Mouse (Mus musculus) forebrain, postnatal 0 days (tissue): Measurements from ENCODE around the gene Ambra1. TPM values are rescaled to one million over a fixed set of nuclear protein-coding genes. Genes with fewer than 3 reads are reported as not detected.

Source experiments
- ATAC-seq: fragments of 200-750 bp; cut with Nextera tagmentation; 2 replicates; pipeline ENCODE4 v1.8.0; 2017; ENCODE audit warnings: mild to moderate bottlenecking, moderate library complexity
- DNase-seq: peaks from one replicate; pipeline ENCODE4 v3.0.0-alpha.2; 2015
- H3K27ac ChIP-seq: fragments of 300-500 bp; sonication (generic); 2 replicates; pipeline ENCODE4 v1.5.1; 2014; ENCODE audit warnings: low read depth, mild to moderate bottlenecking, antibody characterized with exemption, low read length, moderate library complexity, mixed read lengths
- H3K27me3 ChIP-seq: fragments of 300-500 bp; sonication (generic); 2 replicates; pipeline ENCODE4 v1.6.1; 2014; ENCODE audit warnings: mild to moderate bottlenecking, low read length, mixed read lengths; ENCODE audit not compliant: insufficient read depth
- H3K36me3 ChIP-seq: fragments of 300-500 bp; sonication (generic); 2 replicates; pipeline ENCODE4 v1.6.1; 2014; ENCODE audit warnings: mild to moderate bottlenecking, moderate library complexity; ENCODE audit not compliant: insufficient read depth
- H3K4me1 ChIP-seq: fragments of 300-500 bp; sonication (generic); 2 replicates; pipeline ENCODE4 v1.6.1; 2014; ENCODE audit warnings: antibody characterized with exemption; ENCODE audit not compliant: insufficient read depth
- H3K4me2 ChIP-seq: fragments of 300-500 bp; sonication (generic); 2 replicates; pipeline ENCODE4 v1.6.1; 2014; ENCODE audit warnings: low read depth, mild to moderate bottlenecking, moderate library complexity
- H3K4me3 ChIP-seq: fragments of 300-500 bp; sonication (generic); 2 replicates; pipeline ENCODE4 v1.5.1; 2014; ENCODE audit warnings: low read depth, low read length, mixed read lengths
- H3K9ac ChIP-seq: fragments of 300-500 bp; sonication (generic); 2 replicates; pipeline ENCODE4 v1.6.1; 2014; ENCODE audit warnings: mild to moderate bottlenecking
- H3K9me3 ChIP-seq: fragments of 300-500 bp; sonication (generic); 2 replicates; pipeline ENCODE4 v1.6.1; 2016; ENCODE audit warnings: low read length
- CTCF ChIP-seq: sonication (generic); IDR thresholded peaks from 2 replicates; pipeline ENCODE4 v1.5.1; 2016; ENCODE audit warnings: antibody characterized with exemption, control low read depth, low read depth
- WGBS: fragments of 180-500 bp; shearing (Covaris S2); extraction: QIAGEN DNeasy Blood & Tissue Kit; methylation state at CpG from one replicate; pipeline ENCODE4 v1.1.7; 2014; 5-methylcytosine and 5-hydroxymethylcytosine counted together
- polyA plus RNA-seq: library from polyadenylated mRNA; unstranded; fragments of >200 nt; fragmentation: Nextera tagmentation; extraction: Ambion mirVana; gene quantifications from 2 replicates; pipeline ENCODE4 v1.2.1, GENCODE M21; 2015
- total RNA-seq: library from RNA; depleted of rRNA; stranded (reverse); fragments of >200 nt; gene quantifications from 2 replicates; pipeline ENCODE4 v1.2.3, GENCODE M21; 2014

Gene Ambra1
- total and polyA plus RNA-seq, 2 experiments from 2014 or later: 17.0 to 47.2 TPM

DNA sequence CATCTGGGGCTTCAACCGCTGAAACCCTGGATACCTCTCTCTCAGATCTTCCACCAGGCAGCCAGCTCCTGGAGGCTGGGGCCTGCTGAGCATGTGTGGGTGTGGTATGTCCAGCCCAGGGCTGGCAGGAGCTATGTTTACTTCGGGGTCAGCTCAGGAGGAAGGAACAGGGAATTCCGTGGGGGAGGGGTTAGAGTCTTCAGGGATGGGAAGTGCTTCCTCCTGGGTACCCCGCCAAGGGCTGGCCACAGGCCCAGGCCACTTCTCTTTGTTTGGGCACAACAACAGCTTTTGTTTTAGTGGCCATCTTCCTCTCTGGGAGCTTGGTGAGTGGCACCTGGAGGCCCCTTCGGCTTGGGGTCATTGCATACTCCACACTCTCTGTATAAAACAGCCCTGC is 223.9 kb downstream of the Ambra1 start:
- TF ChIP-seq CTCF: no peak
- Histone ChIP-seq H3K27ac (no peak overlapping the region), H3K4me1 (peaks cover 11% of the 10 kb centered on the region), H3K4me2 (no peak overlapping the region), H3K9ac (no peak overlapping the region), H3K4me3 (no peak overlapping the region), H3K27me3 (no peaks in the 10 kb centered on the region), H3K36me3 (no peaks in the 10 kb centered on the region), H3K9me3 (no peaks in the 10 kb centered on the region)
- 29% methylated on average over 5 of the region's 5 CpGs for WGBS
- ATAC-seq (no peak), DNase-seq (no peak)

DNA sequence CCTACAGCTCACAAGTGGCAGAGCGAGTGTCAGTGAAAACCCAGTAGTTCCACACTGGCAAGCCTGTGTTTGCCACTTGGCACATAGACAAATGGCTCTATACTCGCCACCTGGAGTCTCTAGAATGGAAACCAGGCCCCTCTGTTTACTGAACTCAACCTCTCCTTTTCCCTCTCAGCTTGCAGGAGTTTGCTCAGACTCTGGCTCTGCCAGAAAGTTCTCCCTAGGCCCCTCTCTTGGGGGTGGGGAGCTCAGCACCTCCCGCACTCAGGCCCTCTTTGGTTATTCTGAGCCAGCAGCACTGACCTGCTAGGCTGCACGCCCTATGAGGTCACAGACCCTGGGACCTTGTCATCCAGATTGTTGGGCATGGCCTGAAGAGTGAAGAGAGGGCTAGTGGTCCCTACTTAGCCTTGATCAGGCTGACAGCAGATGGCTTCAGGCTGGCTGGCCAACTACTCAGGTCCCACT is 225.2 kb downstream of the Ambra1 start:
- Histone ChIP-seq H3K9me3 (no peaks in the 10 kb centered on the region), H3K4me1 (peaks cover 3% of the 10 kb centered on the region; the same call in 1 of the 2 replicates), H3K36me3 (no peaks in the 10 kb centered on the region), H3K4me2 (no peak overlapping the region), H3K27me3 (no peaks in the 10 kb centered on the region), H3K27ac (no peak overlapping the region), H3K9ac (no peak overlapping the region), H3K4me3 (no peak overlapping the region)
- no peak for TF ChIP-seq CTCF
- 63% methylated on average over 4 of the region's 4 CpGs for WGBS
- ATAC-seq: no peak
- DNase-seq: no peak

GRCm38 (mm10) chr2:91955875-91956274 is 225.9 kb downstream of the Ambra1 start:
- Histone ChIP-seq H3K27ac (no peak overlapping the region), H3K9me3 (no peaks in the 10 kb centered on the region), H3K4me2 (no peak overlapping the region), H3K27me3 (no peaks in the 10 kb centered on the region), H3K4me3 (no peak overlapping the region), H3K4me1 (peaks cover 2% of the 10 kb centered on the region; the same call in 1 of the 2 replicates), H3K36me3 (no peaks in the 10 kb centered on the region), H3K9ac (no peak overlapping the region)
- 83% methylated on average over 6 of the region's 6 CpGs for WGBS
- no peak for TF ChIP-seq CTCF
- ATAC-seq: no peak
- no peak for DNase-seq

DNA sequence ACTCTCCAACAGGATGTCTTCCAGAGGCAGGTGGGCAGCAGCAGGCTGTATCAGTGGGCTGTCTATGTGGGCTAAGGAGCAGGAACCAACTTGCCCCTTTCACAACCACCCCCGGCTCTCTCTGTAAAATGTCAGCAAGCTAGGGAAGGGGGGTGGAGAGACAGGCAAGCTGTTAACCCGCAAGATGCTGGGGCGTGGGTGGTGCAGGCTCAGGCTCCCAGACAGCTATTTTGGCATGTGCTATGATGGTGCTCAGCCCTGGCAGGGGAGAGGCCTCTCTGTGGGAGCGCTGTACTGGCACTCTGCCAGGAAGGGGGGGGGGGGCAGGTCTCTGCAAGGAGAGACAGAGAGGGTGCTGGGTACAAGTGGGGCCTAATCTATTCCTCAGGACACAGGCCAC is 227.2 kb downstream of the Ambra1 start:
- Histone ChIP-seq H3K4me1 (peaks cover 2% of the 10 kb centered on the region; the same call in 1 of the 2 replicates), H3K4me2 (peak overlapping the region; percentile 17; the same call in 1 of the 2 replicates), H3K27me3 (no peaks in the 10 kb centered on the region), H3K27ac (peak overlapping the region; percentile 66), H3K4me3 (no peak overlapping the region), H3K36me3 (no peaks in the 10 kb centered on the region), H3K9me3 (no peaks in the 10 kb centered on the region), H3K9ac (no peak overlapping the region)
- DNase-seq: peak; percentile 62
- 15% methylated on average over 4 of the region's 4 CpGs for WGBS
- no peak for TF ChIP-seq CTCF
- peak; percentile 88 for ATAC-seq

GRCm38 (mm10) chr2:91958049-91958448 is 228.1 kb downstream of the Ambra1 start:
- 77% methylated on average over 8 of the region's 8 CpGs for WGBS
- H3K9ac ChIP-seq: no peak overlapping the region; the same call in 1 of the 2 replicates
- H3K9me3 ChIP-seq: no peaks in the 10 kb centered on the region
- DNase-seq (no peak), ATAC-seq (no peak)
- H3K27ac ChIP-seq: no peak overlapping the region
- H3K4me3 ChIP-seq: no peak overlapping the region
- no peak overlapping the region for H3K4me2 ChIP-seq
- H3K4me1 ChIP-seq: peaks cover 8% of the 10 kb centered on the region
- TF ChIP-seq CTCF: no peak
- no peaks in the 10 kb centered on the region for H3K27me3 ChIP-seq
- H3K36me3 ChIP-seq: no peaks in the 10 kb centered on the region

- peaks cover 8% of the 10 kb centered on the region for H3K4me1 ChIP-seq
- H3K4me2 ChIP-seq: no peak overlapping the region
- peak; percentile 76 for TF ChIP-seq CTCF
- H3K27me3 ChIP-seq: no peaks in the 10 kb centered on the region
- no peak overlapping the region for H3K27ac ChIP-seq
- DNase-seq (no peak), ATAC-seq (no peak)
- H3K36me3 ChIP-seq: no peaks in the 10 kb centered on the region
- 50% methylated on average over 10 of the region's 10 CpGs for WGBS
- no peak overlapping the region for H3K4me3 ChIP-seq
- H3K9ac ChIP-seq: no peak overlapping the region
- no peaks in the 10 kb centered on the region for H3K9me3 ChIP-seq
Observed at GRCm38 (mm10) chr2:91958701-91959457, 228.9 kb downstream of the Ambra1 start.

DNA sequence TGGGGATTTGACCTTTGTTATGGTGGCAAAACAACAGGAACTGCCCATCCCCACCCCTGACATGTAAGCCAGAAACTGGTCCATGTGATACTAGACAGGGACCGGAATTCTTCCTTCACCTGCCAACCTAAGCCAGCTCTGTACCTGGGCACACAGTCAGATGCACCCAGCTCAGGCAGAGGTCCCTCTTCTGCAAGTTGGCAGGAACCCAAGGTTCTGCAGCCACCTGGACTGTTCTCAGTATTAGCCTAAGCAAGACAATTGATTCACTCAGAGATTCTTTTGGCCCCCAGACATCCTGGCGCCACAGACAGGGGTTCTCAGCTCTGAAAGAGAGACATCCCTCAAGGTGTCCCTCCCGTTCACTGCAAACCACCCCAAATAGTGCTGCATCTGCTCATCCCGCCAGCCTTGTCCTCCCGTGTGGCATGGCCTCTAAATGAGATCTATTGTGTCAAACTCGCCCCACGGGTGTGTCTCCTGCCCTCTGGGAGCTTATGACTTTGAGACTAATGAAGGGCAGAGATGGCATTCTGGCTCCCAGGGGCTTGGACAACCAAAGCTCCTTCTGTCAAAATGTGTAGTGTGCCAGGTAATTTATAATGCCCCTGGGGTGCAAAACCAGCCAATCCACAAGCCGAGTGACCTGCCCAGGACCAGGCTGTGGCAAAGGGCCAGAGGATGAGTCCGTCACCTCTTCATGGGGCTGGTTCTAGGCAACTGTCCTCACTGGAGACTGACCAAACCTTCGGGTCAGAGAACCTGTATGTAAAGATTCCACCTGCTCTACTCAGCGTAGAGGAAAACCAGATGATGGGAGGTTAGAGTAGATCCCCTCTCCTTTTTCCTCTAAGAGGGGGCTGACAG is 229.8 kb downstream of the Ambra1 start:
- 75% methylated on average over 11 of the region's 11 CpGs for WGBS
- H3K9ac ChIP-seq: no peak overlapping the region
- peaks cover 8% of the 10 kb centered on the region for H3K4me1 ChIP-seq
- H3K9me3 ChIP-seq: no peaks in the 10 kb centered on the region
- H3K27me3 ChIP-seq: no peaks in the 10 kb centered on the region
- H3K4me2 ChIP-seq: no peak overlapping the region
- no peak overlapping the region for H3K27ac ChIP-seq
- H3K36me3 ChIP-seq: no peaks in the 10 kb centered on the region
- no peak overlapping the region for H3K4me3 ChIP-seq
- TF ChIP-seq CTCF: no peak
- no peak for ATAC-seq
- no peak for DNase-seq
